Mouse (Mus musculus) limb, embryonic 12.5 days (tissue): Measurements from ENCODE around the gene Gm5447. TPM values are rescaled to one million over a fixed set of nuclear protein-coding genes. Genes with fewer than 3 reads are reported as not detected.

Experiments used
- ATAC-seq: fragments of 200-750 bp; cut with Nextera tagmentation; 2 replicates; pipeline ENCODE4 v1.8.0; 2017; ENCODE audit warnings: low read depth, moderate TSS enrichment; ENCODE audit not compliant: insufficient number of reproducible peaks, insufficient read depth, low FRiP score, low TSS enrichment
- H3K27ac ChIP-seq: fragments of 300-500 bp; sonication (generic); 2 replicates; pipeline ENCODE4 v1.5.1; 2016; ENCODE audit warnings: mild to moderate bottlenecking, moderate library complexity
- H3K27me3 ChIP-seq: fragments of 300-500 bp; sonication (generic); 2 replicates; pipeline ENCODE4 v1.6.1; 2016; ENCODE audit warnings: mild to moderate bottlenecking, moderate library complexity
- H3K36me3 ChIP-seq: fragments of 300-500 bp; sonication (generic); 2 replicates; pipeline ENCODE4 v1.6.1; 2016; ENCODE audit warnings: mild to moderate bottlenecking, moderate library complexity
- H3K4me1 ChIP-seq: fragments of 300-500 bp; sonication (generic); replicated peaks from 2 replicates; pipeline ENCODE4 v1.6.1; 2016
- H3K4me2 ChIP-seq: fragments of 300-500 bp; sonication (generic); 2 replicates; pipeline ENCODE4 v1.6.1; 2016; ENCODE audit warnings: mild to moderate bottlenecking, moderate library complexity
- H3K4me3 ChIP-seq: fragments of 300-500 bp; sonication (generic); replicated peaks from 2 replicates; pipeline ENCODE4 v1.5.1; 2016; ENCODE audit warnings: mild to moderate bottlenecking
- H3K9ac ChIP-seq: fragments of 300-500 bp; sonication (generic); replicated peaks from 2 replicates; pipeline ENCODE4 v1.6.1; 2016; ENCODE audit warnings: mild to moderate bottlenecking, moderate library complexity
- H3K9me3 ChIP-seq: fragments of 300-500 bp; sonication (generic); 2 replicates; pipeline ENCODE4 v1.6.1; 2016; ENCODE audit warnings: mild to moderate bottlenecking, moderate library complexity
- WGBS: fragments of 180-500 bp; shearing (Covaris S2); methylation state at CpG from one replicate; pipeline ENCODE4 v1.1.7; 2016; 5-methylcytosine and 5-hydroxymethylcytosine counted together
- polyA plus RNA-seq: library from polyadenylated mRNA; unstranded; fragments of >200 nt; fragmentation: Nextera tagmentation; extraction: Ambion mirVana; gene quantifications from 2 replicates; pipeline ENCODE4 v1.2.1, GENCODE M21; 2016

Gene Gm5447
- polyA plus RNA-seq, 1 experiment from 2014 or later, result 0.30 TPM

DNA sequence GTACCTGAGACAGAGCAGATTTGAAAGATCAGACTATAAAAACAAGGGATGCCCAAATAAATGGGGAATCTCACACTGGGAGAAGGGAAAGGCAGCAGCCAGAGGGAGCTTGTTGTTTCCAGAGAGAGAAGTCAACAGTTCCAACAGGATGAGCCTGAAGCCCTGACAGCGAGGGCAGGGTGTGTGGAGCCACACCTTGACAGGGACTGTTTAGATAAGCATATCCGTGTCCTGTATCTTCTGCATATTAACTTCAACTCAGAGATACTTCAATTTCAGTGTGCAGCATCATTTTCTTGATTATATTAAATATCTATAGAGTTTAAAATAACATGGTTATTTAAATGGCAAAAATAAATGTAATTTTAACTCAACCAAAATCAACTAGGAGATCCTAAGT, 13.3 kb upstream of the Gm5447 start:
- Histone ChIP-seq H3K36me3 (no peaks in the 10 kb centered on the region), H3K27me3 (no peaks in the 10 kb centered on the region), H3K4me1 (peaks cover 9% of the 10 kb centered on the region), H3K27ac (no peak overlapping the region), H3K9ac (no peak overlapping the region), H3K9me3 (no peaks in the 10 kb centered on the region), H3K4me2 (no peak overlapping the region), H3K4me3 (no peak overlapping the region)
- ATAC-seq, result no peak
- 83% methylated on average over 2 of the region's 2 CpGs for WGBS

DNA sequence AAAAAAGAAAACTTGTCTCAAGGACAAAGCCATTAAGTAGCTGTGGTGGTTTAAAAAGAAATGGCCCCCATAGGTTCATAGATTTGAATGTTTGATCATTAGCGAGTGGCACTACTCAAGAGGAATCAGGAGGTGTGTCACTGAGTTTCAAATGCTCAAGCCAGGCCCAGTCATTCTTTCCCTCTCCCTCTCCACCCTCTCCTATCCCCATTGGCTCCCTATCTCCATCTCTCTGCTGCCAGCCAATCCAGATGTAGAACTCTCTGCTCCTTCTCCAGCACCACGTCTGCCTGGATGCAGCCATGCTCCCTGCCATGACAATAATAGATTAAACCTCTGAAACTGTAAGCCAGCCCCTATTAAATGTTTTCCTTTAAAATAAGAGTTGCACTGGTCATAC, 12.1 kb upstream of the Gm5447 start:
- no peak overlapping the region for H3K4me2 ChIP-seq
- H3K36me3 ChIP-seq, result no peaks in the 10 kb centered on the region
- WGBS, result 58% methylated on average over 2 of the region's 2 CpGs
- no peak overlapping the region for H3K9ac ChIP-seq
- peaks cover 19% of the 10 kb centered on the region for H3K4me1 ChIP-seq
- no peaks in the 10 kb centered on the region for H3K9me3 ChIP-seq
- no peaks in the 10 kb centered on the region for H3K27me3 ChIP-seq
- ATAC-seq, result no peak
- H3K4me3 ChIP-seq, result no peak overlapping the region
- no peak overlapping the region for H3K27ac ChIP-seq

DNA sequence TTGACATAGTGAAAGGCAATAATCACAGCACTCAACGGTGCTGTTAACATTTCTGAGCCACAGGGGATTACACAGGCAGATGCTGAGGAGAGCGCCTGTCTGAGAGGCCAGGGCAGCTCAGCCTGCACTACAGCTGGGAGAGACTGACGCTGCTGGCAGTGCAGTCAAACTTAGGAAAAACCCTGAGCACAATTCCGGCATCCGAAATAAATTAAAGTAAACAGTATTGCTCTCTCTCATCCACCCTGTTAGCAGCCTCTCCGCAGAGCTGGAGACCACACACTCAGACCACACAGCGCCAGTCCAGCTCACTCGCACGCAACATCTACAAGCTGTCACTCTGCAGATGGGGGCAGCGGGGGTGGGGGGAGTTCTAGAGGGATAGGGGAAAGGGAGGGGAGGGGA, 7.5 kb upstream of the Gm5447 start:
- H3K27me3 ChIP-seq, result no peaks in the 10 kb centered on the region
- 0 out of 2 replicates have a peak overlapping the region, but pooled peaks have one; percentile 41 for H3K27ac ChIP-seq
- 0 out of 2 replicates have a peak overlapping the region, but pooled peaks have one; percentile 9 for H3K4me3 ChIP-seq
- no peaks in the 10 kb centered on the region for H3K9me3 ChIP-seq
- H3K9ac ChIP-seq, result 0 out of 2 replicates have a peak overlapping the region, but pooled peaks have one; percentile 27
- no peaks in the 10 kb centered on the region for H3K36me3 ChIP-seq
- peak overlapping the region; percentile 54 for H3K4me2 ChIP-seq
- 11% methylated on average over 10 of the region's 10 CpGs for WGBS
- peak; percentile 71; the same call in 1 of the 2 replicates for ATAC-seq
- H3K4me1 ChIP-seq, result peaks cover 25% of the 10 kb centered on the region

DNA sequence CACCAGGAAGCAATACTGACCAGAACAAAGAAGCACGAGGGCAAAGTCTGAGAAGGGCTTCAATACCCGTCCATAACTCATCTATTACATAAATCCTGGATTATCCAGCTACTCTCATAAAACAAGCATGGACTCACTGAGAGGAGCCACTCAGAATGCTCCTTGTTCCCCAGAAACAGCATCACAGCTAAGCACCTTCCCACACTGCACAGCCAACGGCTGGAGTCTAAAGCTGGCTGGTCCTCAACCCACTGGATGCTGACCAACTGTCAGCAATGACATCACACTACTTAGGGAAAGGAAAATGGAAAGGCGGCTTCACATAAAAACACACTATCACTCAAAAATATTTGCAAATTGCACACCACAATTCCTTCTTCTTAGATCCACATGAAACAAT, 5.7 kb upstream of the Gm5447 start:
- Histone ChIP-seq H3K4me3 (no peak overlapping the region), H3K4me2 (no peak overlapping the region), H3K27ac (no peak overlapping the region), H3K36me3 (no peaks in the 10 kb centered on the region), H3K4me1 (peaks cover 25% of the 10 kb centered on the region), H3K9me3 (no peaks in the 10 kb centered on the region), H3K27me3 (no peaks in the 10 kb centered on the region), H3K9ac (no peak overlapping the region)
- 69% methylated on average over 4 of the region's 4 CpGs for WGBS
- no peak for ATAC-seq

DNA sequence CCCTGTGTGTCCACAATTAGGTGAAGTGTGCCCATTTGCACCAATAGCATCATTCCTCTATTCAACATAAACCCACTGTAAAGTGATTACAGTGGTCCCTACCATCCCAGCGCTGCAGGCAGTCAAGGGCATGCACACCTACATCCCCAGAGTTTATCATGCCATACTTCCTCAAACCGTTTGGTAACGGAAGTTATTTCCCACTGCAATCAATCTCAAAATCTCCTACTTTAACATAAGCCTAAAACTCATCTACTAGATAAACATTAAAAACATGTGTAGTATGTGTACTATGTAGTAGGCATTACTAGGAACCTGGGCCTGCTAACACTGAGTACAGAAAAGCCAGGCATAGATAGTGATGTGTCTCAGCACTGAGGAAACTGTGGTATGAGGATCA, 3.0 kb upstream of the Gm5447 start:
- Histone ChIP-seq H3K9me3 (no peaks in the 10 kb centered on the region), H3K36me3 (no peaks in the 10 kb centered on the region), H3K4me3 (no peak overlapping the region), H3K27me3 (no peaks in the 10 kb centered on the region; the same call in 1 of the 2 replicates), H3K4me2 (no peak overlapping the region), H3K4me1 (peaks cover 19% of the 10 kb centered on the region), H3K9ac (no peak overlapping the region), H3K27ac (no peak overlapping the region)
- ATAC-seq, result no peak
- WGBS, result 91% methylated on average over 3 of the region's 3 CpGs

DNA sequence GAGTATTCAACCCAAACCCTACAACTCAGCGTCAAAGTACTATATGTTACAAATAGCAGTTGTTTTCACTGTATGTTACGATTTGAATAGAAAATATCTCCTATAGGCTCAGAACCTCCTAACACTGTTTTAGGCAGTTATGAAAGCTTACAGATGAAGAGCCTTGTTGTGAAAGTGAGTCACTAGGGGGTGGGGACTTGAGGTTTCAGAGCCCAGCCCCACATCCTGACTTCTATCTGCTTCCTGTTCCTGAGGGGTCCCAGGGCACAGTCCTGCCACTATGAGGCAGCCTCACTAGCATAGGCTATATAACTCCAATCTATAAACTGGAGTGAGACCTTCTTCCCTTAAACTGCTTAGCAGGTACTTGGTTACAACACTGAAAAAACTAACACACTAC, 1.9 kb upstream of the Gm5447 start:
- WGBS, result 92% methylated on average over 2 of the region's 2 CpGs
- ATAC-seq, result no peak

DNA sequence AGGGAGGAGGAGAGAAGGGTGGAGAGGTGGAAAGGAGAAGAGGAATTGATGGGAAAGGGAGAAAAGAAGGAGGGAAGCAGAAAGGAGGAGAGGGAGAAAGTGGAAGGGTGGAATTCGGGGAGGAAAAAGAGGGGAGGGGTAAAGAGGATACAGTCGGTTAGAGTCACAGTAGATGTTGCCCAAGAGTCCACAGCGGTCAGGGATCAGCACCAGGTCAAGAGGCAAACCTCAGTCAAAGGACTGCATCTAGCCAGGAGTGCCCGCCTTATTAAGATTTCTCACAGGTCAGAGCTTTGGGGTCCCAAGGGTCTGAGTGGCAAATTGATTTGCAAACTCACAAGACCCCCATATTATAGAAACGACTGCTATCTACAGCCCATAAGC, 235 bp downstream of the Gm5447 start:
- Histone ChIP-seq H3K9ac (peak overlapping the region; percentile 90), H3K4me1 (peaks cover 7% of the 10 kb centered on the region; the same call in 1 of the 2 replicates), H3K27ac (no peak overlapping the region), H3K9me3 (no peaks in the 10 kb centered on the region), H3K4me3 (peak overlapping the region; percentile 86), H3K36me3 (no peaks in the 10 kb centered on the region), H3K27me3 (peaks cover 3% of the 10 kb centered on the region; the same call in 1 of the 2 replicates), H3K4me2 (peak overlapping the region; percentile 64)
- WGBS, result 22% methylated on average over 5 of the region's 5 CpGs
- ATAC-seq, result 0 out of 2 replicates have a peak, but pooled peaks have one; percentile 47

More for the DNA sequence above, 1.9 kb upstream of the Gm5447 start:
- no peaks in the 10 kb centered on the region for H3K9me3 ChIP-seq
- H3K27me3 ChIP-seq, result peaks cover 1% of the 10 kb centered on the region; the same call in 1 of the 2 replicates
- H3K4me2 ChIP-seq, result no peak overlapping the region
- H3K36me3 ChIP-seq, result no peaks in the 10 kb centered on the region
- H3K27ac ChIP-seq, result no peak overlapping the region
- peaks cover 9% of the 10 kb centered on the region; the same call in 1 of the 2 replicates for H3K4me1 ChIP-seq
- no peak overlapping the region for H3K4me3 ChIP-seq
- no peak overlapping the region for H3K9ac ChIP-seq

DNA sequence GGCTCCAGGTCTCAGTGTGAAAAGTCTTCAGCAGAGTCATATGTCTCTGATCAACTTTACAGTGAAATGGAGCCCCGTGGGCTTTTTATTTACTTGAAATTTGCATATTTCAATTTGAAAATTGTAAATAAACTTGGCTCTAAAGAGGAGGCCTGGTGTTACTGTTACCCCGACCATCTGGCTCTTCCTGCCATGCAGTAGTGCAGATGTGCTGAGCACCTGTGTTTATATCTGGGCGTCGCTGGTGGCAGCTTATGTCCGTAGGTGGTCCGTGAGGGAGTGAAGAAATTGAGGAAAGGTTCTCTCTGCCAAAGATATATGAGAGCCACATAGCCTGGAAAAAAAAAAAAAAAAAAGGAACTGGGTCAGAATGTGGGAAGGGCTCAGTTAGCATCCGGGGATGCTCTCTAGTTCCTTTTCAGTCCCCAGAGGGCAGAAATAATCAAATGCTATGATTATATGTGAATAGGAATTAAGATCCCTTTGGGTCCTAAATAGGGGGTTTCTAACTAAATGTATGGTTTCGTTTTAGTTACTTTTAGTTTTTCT, 2.6 kb downstream of the Gm5447 start:
- H3K27ac ChIP-seq, result no peak overlapping the region

DNA sequence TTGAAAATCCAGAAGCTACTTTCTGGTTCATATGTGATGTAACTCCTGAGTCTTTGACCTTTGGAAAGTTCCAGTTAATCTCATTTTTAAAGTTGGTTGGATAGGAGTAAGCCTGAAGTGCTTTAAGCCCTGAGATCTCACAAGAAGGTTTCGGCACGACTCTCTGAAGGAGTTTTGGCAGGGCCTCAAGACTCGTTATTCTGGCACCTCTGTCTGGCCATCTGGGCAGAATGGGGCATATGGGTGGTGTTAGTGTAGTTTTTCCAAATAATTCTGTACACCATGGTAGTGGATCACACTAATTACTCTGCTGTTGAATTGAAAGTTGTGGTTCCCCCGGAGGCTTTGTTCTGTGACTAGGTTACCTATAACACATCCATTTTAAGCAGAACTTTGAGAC, 4.2 kb downstream of the Gm5447 start:
- Histone ChIP-seq H3K4me3 (no peak overlapping the region), H3K4me2 (no peak overlapping the region), H3K27me3 (peaks cover 3% of the 10 kb centered on the region; the same call in 1 of the 2 replicates), H3K4me1 (peaks cover 4% of the 10 kb centered on the region; the same call in 1 of the 2 replicates), H3K27ac (no peak overlapping the region), H3K9ac (no peak overlapping the region), H3K9me3 (no peaks in the 10 kb centered on the region), H3K36me3 (no peaks in the 10 kb centered on the region)
- ATAC-seq, result no peak
- WGBS, result 45% methylated on average over 4 of the region's 4 CpGs

More for the DNA sequence above, 2.6 kb downstream of the Gm5447 start:
- H3K9ac ChIP-seq, result no peak overlapping the region
- H3K4me1 ChIP-seq, result peaks cover 4% of the 10 kb centered on the region; the same call in 1 of the 2 replicates
- peaks cover 3% of the 10 kb centered on the region; the same call in 1 of the 2 replicates for H3K27me3 ChIP-seq
- H3K36me3 ChIP-seq, result no peaks in the 10 kb centered on the region
- no peak for ATAC-seq
- H3K4me3 ChIP-seq, result no peak overlapping the region
- H3K4me2 ChIP-seq, result no peak overlapping the region
- WGBS, result 50% methylated on average over 8 of the region's 8 CpGs
- no peaks in the 10 kb centered on the region for H3K9me3 ChIP-seq

DNA sequence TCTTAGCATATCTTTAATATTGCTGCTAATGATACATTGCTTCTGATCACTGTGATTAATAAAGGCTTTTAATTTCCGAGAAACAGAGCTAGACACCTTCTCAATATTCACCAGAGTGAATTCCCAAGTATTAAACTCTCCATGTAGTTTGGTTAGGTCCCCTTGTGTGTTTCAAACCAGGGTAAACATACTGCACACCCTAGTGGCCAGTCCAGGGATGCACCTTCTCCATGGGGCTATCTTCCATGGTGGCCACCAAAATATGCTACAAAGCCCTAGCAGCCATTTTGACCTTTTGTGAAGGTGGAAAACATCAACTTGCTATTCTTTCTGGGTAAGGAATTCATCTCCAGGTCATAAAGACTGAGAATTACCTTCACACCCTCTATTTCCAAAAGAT, 7.7 kb downstream of the Gm5447 start:
- H3K36me3 ChIP-seq, result no peaks in the 10 kb centered on the region
- 63% methylated on average over 1 of the region's 1 CpGs for WGBS
- ATAC-seq, result no peak

DNA sequence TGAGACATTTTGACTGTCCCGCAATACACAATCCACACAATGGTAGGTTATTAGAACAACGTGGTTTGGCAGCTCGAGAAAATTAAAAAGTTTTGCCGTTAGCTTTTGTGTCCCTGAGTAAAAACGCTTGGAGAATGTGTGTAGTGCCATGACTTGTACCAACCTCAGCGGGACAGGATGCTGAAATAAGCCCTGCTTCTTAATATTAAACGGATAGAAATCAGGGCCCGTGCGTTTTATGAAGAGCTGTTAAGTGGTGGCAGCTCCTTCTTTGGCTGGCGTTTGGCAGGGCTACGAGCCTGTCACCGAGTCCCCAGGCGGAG, 11.2 kb downstream of the Gm5447 start:
- Histone ChIP-seq H3K9me3 (no peaks in the 10 kb centered on the region), H3K4me1 (peaks cover 12% of the 10 kb centered on the region), H3K27me3 (peaks cover 25% of the 10 kb centered on the region), H3K27ac (0 out of 2 replicates have a peak overlapping the region, but pooled peaks have one; percentile 29), H3K36me3 (no peaks in the 10 kb centered on the region), H3K4me2 (peak overlapping the region; percentile 73), H3K4me3 (peak overlapping the region; percentile 37), H3K9ac (peak overlapping the region; percentile 48)
- ATAC-seq, result no peak
- 16% methylated on average over 13 of the region's 13 CpGs for WGBS

More for the DNA sequence above, 7.7 kb downstream of the Gm5447 start:
- peaks cover 10% of the 10 kb centered on the region for H3K27me3 ChIP-seq
- H3K9ac ChIP-seq, result no peak overlapping the region
- no peak overlapping the region for H3K27ac ChIP-seq
- H3K9me3 ChIP-seq, result no peaks in the 10 kb centered on the region
- H3K4me2 ChIP-seq, result no peak overlapping the region
- peaks cover 12% of the 10 kb centered on the region for H3K4me1 ChIP-seq
- no peak overlapping the region for H3K4me3 ChIP-seq
